Mouse (Mus musculus) sigmoid colon, adult 10 weeks (tissue): ENCODE results near the gene Klf8. TPM values are rescaled to one million over a fixed set of nuclear protein-coding genes. Genes with fewer than 3 reads are reported as not detected.

ENCODE experiments used
- polyA plus RNA-seq: library from polyadenylated mRNA; stranded (reverse); fragments of 350-450 nt; fragmentation: Illumina TruSeq; extraction: RNeasy Lipid Tissue Mini Kit (QIAGEN cat#74804); gene quantifications from one replicate; pipeline ENCODE4 v1.2.3, GENCODE M21; 2014; ENCODE audit warnings: low read depth, low replicate concordance

Gene Klf8
- 3.8 TPM for polyA plus RNA-seq

GRCm38 (mm10) chrX:153237304-153237919 lies at the start of gene Klf8:
Gene Klf8 (plus strand): TSS chrX:153237466.

Other genes starting within 250 kb of the Klf8 start
- 0.32 TPM for gene Usp51, start 231.0 kb upstream of the Klf8 start, polyA plus RNA-seq
- gene Mageh1, start 199.9 kb upstream of the Klf8 start, polyA plus RNA-seq, result 14.7 TPM
- gene Foxr2, start 118.7 kb upstream of the Klf8 start, polyA plus RNA-seq, result not detected
- gene Rragb, start 97.5 kb upstream of the Klf8 start, polyA plus RNA-seq, result 6.2 TPM